Mouse (Mus musculus) brain, adult 2 months (tissue): ENCODE measurements around the gene Rplp1.

Experiments used
- DNase-seq: peaks from one replicate; pipeline ENCODE4 v3.0.0; 2011; ENCODE audit warnings: low read depth, low spot score

Rplp1 gene

DNA sequence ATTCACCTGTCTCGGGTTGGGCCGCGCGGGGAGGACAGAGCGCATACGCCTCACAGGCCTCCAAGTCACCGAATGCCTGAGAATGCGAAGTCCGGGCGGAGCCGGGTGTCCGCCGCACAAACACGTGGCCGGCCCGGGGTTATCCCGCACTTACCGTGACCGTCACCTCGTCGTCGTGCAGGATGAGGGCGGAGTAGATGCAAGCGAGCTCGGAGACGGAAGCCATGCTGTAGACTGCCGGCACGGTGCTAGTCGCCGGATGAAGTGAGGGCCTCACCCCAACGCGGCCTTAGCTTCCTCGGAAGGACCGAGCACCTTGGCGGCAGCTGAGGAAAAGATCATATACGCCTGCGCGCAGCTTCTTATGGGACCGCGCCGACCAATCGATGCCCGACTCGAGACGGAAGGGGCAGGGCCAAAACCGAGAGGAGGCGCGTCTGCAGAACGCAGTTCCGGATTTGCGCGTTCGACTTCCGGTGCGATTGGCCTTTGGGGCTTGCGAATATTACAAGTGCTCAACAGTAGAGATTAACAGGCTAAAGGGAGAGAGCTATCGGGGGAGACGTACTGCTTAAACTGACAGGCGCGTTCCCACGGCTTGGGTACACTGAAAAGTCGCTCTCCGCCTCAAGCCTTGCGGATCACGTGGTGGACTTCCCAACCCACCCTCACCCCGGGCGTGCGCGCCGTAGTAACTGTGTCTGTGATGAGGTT lies at the start of gene Rplp1:
TSS of gene Rplp1 (minus strand) at position 340 of the 714 bp plus-strand sequence.
- peak; percentile 99 for DNase-seq

GRCm38 (mm10) chr9:61963356-61963755 lies 49.0 kb upstream of the Rplp1 start:
- no peak for DNase-seq

- DNase-seq: no peak
Observed at GRCm38 (mm10) chr9:61961181-61961580, 46.8 kb upstream of the Rplp1 start.

GRCm38 (mm10) chr9:61960753-61961152 lies 46.4 kb upstream of the Rplp1 start:
- no peak for DNase-seq

DNA sequence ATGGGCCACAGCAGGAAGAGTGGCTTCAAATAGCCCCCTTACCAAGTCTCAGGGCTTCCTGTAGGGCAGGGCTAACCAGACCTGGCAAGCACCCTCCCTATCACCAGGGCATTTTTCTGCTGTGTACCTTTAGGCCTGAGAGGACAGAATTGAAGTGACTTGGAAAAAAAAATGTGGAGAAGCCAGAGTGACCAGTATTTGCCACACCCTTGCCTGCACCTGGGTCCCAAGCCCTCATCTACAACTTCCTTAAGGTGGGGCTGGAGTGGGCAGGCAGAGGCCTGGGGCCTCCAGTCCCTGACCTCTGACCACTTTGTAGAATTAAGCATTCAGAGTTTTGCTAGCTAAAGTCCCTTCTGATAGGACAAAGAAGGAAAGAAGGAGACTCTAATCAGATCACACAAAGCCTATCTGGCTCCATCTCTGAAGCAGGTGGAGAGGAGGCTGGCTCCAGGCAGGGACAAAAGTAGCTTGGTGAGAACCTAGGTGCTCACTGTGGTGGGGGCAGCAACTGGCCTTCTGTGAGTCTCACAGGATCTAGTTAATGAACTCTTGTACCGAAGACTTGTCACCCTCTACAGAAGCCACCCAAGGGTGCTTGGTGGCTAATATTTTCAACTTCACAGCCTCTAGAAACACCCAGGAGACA lies 45.7 kb upstream of the Rplp1 start:
- no peak for DNase-seq

DNA sequence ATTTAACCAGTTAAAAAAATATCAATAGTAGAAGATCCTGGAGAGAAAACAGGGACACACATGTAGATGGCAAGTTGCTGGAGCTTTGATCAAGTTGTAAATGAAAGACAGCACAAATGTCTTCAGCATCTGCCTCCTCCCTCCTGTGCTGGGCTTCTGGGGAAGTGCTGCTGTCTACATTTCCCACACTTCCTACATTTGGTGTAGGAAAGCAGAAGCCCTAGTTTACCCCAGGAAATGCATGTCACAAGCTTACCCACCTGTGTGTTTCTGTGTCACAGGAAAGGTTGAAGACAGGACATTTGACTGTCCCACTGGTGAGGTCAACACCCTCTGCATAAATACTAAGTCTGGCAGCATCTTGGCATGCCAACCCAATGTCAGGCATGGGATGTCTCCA lies 40.4 kb upstream of the Rplp1 start:
- no peak for DNase-seq

DNA sequence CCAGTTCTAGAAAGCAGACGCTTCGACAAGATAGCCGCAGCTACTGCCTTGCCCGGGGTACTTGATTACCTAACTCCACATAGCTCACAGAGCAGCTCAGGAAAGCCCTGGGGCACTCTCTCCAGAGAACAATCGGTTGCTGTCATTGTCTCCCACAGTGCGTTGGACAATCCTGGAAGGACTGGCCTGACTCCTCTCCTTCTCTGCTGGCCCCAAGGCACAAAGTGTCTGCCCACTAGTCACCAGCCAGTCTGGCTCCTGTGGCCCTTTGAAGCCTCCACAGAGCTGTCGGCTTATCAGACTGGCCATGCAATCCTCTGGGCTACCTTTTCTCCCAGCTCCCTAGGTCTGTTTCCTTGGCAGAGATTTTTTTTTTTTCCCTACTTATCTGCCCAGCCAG lies 37.9 kb upstream of the Rplp1 start:
- DNase-seq: no peak

GRCm38 (mm10) chr9:61947402-61948346 lies 33.3 kb upstream of the Rplp1 start:
- DNase-seq: peak; percentile 93

- peak; percentile 94 for DNase-seq
Observed at GRCm38 (mm10) chr9:61946623-61947401, 32.5 kb upstream of the Rplp1 start, which contains the start of gene Kif23. Gene Kif23 (minus strand): TSS chr9:61946774.

GRCm38 (mm10) chr9:61945973-61946611 lies 31.8 kb upstream of the Rplp1 start:
- no peak for DNase-seq

DNA sequence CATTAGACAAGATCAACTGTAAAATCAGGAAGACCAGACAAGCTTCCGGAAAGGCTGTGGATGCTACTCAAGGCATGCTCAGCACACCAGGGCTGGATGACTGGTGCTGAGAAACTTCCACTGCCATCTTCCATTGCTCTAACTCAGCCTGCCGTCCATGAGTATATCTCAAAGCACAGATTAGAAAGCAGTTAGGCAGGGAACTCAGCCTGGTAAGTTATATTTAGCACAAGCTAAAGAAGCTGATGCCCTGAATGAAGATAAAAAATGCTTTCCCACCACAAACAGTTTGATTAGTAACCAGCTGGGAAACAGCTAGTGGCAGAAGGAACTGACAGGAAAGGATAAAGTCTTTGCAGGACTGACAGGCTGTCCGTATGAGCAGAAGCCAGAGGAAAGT lies 26.7 kb upstream of the Rplp1 start:
- no peak for DNase-seq

DNA sequence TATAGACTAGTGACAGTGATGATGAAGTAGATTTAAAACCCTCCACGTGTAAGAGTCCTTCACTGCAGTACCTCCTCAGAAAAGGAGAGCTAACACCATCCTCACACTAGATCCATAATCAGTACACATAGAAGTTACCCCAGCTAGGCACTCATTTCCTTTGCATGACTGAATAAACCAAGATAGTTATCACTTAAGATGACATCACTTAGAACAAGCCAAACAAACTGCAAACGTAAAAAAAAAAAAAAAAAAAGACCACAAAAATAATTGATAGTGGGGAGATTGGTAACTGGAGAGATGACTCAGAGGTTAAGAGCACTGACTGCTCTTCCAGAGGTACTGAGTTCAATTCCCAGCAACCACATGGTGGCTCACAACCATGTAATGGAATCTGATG lies 19.0 kb upstream of the Rplp1 start:
- no peak for DNase-seq

DNA sequence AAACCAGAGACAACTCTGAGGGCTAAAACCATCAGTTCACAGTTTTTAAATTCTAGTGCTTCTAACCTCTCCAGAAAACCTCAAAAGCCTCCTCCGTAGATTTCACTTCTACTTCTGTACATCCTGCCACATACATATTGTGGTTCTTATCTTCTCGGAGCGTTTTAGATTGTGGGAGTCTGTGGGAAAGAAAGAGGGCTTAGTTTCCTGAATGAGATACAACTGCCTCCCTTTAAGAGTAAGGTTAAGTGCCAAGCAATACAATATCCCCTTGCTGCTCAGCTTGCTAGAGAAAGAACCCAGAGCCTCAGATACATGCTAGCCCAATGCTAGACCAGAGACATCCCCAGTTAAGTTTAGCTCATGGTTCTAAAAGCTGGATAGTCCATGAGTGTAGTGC lies 17.7 kb upstream of the Rplp1 start:
- DNase-seq: no peak

GRCm38 (mm10) chr9:61925086-61925660 lies 10.8 kb upstream of the Rplp1 start:
- no peak for DNase-seq

- no peak for DNase-seq
Observed at GRCm38 (mm10) chr9:61920331-61920730, 6.0 kb upstream of the Rplp1 start.

DNA sequence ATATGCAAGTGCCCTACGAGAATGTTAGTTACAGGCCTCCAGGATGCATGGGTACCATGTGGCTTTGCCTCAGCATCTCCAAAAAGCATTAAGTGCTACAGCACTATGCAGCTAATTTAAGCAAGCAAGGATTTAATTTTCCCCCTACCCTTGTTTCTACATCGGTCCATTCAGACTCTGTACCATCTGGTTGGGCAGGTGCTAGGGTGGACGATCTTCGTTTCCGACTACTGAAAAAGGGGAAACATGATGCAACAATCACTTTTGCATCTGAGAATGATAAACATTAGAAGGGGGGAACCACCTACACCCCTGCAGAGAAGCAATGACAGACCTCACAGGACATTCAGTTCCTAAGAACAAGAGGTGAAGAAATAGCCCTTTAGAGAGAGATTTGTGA lies 5.1 kb upstream of the Rplp1 start:
- DNase-seq: no peak

DNA sequence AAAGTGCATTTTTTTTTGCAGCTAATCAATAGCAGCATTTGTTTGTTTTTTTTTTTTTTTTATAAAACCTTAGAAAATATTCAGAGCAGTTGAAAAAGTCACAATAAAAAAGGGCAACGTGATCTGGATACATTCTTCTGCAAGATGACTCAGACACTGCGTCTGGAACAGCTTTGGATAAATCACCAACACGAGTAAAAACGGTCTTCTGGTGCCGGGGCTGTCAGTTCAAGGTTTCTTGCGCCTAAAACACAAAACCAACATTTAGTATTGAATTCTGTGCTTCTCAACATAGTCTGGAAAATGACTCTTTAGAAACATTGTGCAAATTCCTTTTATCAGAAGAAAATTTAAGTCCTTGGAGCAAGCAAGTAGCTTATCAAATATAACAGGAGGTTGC lies 3.1 kb upstream of the Rplp1 start:
- DNase-seq: no peak

GRCm38 (mm10) chr9:61916986-61917385 lies 2.6 kb upstream of the Rplp1 start:
- no peak for DNase-seq

DNA sequence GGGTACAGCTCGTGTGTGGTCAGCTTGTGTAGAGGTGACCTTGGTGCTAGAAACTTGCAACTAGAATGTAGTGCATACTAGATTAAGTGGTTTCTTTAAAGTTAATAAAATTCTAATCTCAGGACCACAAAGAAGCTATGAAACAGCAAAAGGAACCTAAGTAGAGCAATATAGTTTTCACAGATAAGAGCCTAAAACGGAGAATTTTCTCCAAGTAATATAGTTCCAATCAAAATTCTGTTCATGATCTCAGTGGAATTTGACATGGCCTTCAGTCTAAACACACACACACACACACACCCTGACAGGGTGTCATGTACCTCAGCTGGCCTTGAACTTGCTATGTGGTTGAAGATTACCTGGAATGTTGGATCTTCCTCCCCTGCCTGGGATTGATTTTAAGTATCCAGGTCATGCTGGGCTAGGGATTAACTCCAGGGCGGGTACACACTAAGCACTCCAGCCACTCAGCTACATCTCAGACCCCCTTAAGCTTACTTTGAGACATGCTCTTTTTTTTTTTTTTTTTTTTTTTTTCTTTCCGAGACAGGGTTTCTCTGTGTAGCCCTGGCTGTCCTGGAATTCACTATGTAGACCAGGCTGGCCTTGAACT lies 1.2 kb upstream of the Rplp1 start:
- DNase-seq: no peak

DNA sequence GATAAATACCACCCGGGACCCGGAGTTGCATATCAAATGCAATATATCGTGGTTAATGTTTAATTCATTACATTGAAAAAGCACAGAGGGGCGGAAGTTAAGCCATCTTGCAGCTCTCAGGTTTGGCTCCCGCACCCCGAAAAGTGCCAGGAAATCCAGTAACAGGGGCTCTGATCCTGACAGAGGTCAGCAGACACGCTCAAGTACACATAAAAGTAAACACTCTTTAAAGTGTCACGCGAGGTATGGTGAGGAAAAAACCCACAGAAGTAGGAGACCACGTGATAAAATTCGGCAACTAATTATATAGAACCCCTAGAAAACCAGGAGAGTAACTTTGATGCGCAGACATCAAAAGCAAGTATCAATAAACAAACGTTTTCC lies 567 bp upstream of the Rplp1 start:
- no peak for DNase-seq
